Mouse (Mus musculus): Measurements from ENCODE around the gene Kdm8.
A peak's percentile ranks its signal among the peaks of the same experiment; 100 is the strongest.

Gene Kdm8

GRCm38 (mm10) chr7:125462200-125462599, 17.7 kb downstream of the Kdm8 start:
- DNase-seq (ENCODE audit: low spot score in 2 of 2) = no peak

DNA sequence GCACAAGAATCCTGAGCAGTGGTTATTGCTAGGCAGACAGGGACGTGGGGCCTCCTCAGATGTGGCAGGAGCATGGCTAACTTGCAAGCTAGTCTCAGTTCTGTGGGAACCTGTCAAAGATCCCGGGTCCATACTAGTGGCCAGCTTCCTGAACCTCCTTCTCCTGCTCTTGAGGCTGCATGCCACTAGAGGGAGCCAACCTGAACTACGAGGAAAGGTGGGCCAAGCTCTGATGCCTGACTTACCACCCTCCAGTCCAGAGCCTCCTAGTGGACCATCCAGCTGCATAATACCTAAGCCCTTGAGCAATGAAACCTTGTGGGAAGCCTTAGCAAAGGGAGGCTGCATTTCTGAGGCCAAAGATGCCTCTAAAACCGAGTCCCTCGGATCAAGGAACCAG, 25.5 kb downstream of the Kdm8 start:
- DNase-seq (ENCODE audit: low spot score in 2 of 2) = peak; percentile 31 to 42

GRCm38 (mm10) chr7:125470901-125471300, 26.4 kb downstream of the Kdm8 start:
- no peak for DNase-seq (ENCODE audit: low spot score in 2 of 2)

GRCm38 (mm10) chr7:125471991-125472741, 27.7 kb downstream of the Kdm8 start:
- DNase-seq (ENCODE audit: low spot score in 2 of 2) = peak; percentile 23 to 52

- DNase-seq (ENCODE audit: low spot score in 2 of 2) = no peak
Observed at GRCm38 (mm10) chr7:125474535-125474934, 30.1 kb downstream of the Kdm8 start.

- DNase-seq (ENCODE audit: low spot score in 2 of 2) = no peak
Observed at GRCm38 (mm10) chr7:125475601-125476251, 31.2 kb downstream of the Kdm8 start.

GRCm38 (mm10) chr7:125478391-125478984, 34.0 kb downstream of the Kdm8 start:
- DNase-seq (ENCODE audit: low spot score in 2 of 2) = no peak

DNA sequence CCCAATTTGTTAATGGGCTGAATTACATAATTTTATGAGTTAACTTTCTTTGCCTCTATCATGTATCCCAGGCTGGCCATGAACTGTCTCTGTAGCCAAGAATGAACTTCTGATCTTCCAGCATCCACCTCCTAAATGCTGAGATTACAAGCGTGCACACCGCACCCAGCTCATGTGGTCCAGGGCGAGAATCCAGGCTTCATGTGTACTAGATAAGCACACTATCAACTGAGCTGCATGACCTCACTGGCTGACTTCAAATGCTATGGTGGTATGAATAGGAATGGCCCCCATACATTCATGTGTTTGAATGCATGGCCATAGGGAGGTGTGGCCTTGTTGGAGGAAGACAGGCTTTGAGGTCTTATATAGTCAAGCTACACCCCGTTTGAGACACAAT, 36.0 kb downstream of the Kdm8 start:
- no peak for DNase-seq (ENCODE audit: low spot score in 2 of 2)

- DNase-seq (ENCODE audit: low spot score in 2 of 2) = no peak
Observed at GRCm38 (mm10) chr7:125482339-125482738, 37.9 kb downstream of the Kdm8 start.

DNA sequence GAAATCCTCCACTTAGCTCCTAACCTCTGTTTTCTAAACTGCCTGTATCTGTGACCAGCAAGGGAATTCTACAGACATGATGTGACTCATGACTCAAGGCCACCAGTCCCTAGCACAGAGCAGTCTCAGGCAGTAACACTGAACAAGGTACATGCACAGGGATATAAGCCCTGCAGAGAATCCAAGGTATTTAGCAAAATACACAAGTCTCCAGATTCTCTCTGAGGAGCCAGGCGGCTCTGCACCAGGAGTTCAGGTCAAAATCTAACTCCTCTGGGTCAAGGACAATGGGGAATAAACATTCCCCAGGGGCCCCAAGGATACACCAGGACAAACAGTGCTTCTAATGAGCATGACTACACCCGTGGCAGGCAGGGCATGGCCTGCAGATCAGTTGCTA, 38.4 kb downstream of the Kdm8 start:
- no peak for DNase-seq (ENCODE audit: low spot score in 2 of 2)

GRCm38 (mm10) chr7:125484791-125485190, 40.3 kb downstream of the Kdm8 start:
- no peak for DNase-seq (ENCODE audit: low spot score in 2 of 2)

- DNase-seq (ENCODE audit: low spot score in 2 of 2) = no peak
Observed at GRCm38 (mm10) chr7:125486121-125486630, 41.7 kb downstream of the Kdm8 start.

DNA sequence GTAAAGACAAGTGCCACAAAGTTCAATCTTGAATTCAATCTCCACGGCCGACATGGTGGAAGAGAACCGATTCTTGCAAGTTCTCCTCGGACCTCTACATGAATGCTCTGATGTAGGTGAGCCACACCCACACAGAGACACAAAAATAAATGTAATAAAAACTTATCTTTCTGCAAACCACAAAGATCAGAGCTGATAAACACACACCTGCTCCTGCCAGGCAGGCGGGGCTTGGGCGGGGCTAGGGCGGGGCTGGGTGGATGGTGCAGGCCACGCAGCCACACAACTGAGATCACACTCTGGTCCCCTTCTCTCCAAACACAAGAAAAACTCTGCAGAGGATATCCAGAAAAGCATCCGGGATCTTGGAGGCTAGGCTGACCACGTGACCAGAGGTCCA, 42.6 kb downstream of the Kdm8 start:
- no peak for DNase-seq (ENCODE audit: low spot score in 2 of 2)

GRCm38 (mm10) chr7:125488706-125489105, 44.2 kb downstream of the Kdm8 start:
- DNase-seq (ENCODE audit: low spot score in 2 of 2) = no peak

GRCm38 (mm10) chr7:125489636-125490035, 45.2 kb downstream of the Kdm8 start:
- no peak for DNase-seq (ENCODE audit: low spot score in 2 of 2)

DNA sequence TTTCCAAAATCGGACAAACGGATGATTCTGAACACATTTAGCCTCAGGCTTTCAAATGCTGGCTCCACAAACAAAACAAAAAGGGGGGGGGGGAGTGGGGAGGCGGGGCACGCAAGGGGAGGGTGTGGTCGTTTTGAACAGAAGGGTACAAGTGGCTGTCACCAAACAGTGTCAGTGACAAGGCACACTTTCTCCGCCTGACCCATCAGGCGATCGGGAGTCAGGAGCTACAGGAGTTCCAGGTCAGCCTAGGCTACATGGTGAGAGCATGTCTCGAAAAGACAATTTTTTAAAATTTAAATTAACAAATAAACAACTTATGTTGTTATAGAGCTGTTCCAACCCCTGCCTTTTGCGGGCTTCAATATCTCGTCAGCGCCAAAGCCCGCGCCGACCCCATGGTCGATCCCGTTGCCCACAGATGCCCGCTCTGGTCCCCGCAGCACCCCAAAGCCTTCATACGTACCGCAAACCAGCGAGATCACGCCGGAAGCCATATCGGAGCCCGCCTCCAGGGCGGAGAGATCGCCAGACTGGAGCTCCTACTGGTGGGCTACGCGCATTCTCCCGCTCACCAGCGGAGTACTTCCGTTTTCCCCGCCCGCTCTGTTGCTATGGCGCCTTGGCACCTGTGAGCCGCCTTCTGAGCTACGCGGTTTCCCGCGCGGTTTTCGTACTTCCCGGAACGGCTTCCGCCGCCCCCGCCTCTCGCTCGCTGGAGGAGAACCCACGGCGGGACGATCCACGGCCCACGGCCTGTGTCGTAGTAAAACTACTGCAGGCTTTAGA, 46.7 kb downstream of the Kdm8 start, which contains the start of gene Nsmce1:
TSS of gene Nsmce1 (minus strand) at position 650 of the 789 bp plus-strand sequence.
- DNase-seq (ENCODE audit: low spot score in 2 of 2) = peak; percentile 88 to 89

DNA sequence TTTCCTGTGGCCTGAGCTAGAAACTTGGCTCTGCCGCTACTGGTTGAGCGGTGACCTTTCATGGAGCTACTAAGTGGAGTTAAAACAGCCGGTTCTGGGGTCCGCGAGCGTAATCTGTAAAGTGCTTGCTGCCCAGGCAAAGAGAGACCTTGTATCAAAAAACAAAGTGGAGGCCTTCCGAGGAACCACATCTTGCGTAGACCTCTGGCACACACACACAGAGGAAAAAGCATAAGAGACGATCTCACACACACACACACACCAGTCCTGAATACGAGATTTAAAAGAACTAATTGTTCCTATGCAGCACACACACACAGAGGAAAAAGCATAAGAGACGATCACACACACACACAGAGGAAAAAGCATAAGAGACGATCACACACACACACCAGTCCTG, 47.3 kb downstream of the Kdm8 start:
- DNase-seq (ENCODE audit: low spot score in 2 of 2) = no peak

GRCm38 (mm10) chr7:125492551-125492950, 48.1 kb downstream of the Kdm8 start:
- no peak for DNase-seq (ENCODE audit: low spot score in 2 of 2)

DNA sequence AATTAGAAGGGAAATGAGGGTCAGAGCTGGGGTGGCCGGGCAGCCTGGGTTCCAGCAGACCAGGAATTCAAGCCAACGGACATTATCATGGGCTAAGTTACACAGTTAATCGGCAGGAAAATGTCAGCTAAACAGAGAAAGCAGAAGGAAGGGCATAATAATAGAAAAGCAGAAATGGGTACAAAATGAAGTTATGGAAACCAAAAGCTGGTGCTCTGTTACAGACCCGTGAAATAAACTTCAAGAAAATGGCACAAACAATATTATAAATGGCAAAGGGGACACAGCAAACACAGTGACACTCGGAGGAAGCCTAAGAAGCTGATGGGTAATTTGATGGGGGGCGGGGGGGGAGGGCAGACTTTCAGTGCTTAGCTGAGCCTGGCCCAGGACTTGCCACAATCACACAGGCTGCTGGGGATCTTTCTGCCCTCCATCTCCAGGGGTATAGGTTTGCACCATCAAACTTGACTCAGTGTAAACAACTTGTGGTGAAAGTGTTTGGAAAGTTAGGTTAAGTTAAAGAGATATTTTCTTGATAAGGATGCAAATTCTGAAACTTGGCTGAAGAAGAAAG, 51.5 kb downstream of the Kdm8 start:
- no peak for DNase-seq (ENCODE audit: low spot score in 2 of 2)

GRCm38 (mm10) chr7:125499927-125500868, 55.7 kb downstream of the Kdm8 start:
- peak in 1 of 2 experiments; percentile 22 for DNase-seq (ENCODE audit: low spot score in 2 of 2)

All from urinary bladder, adult 18-20 months (tissue).